ENCODE assay signal across 9 mouse cellular contexts in the genomic region with DNA sequence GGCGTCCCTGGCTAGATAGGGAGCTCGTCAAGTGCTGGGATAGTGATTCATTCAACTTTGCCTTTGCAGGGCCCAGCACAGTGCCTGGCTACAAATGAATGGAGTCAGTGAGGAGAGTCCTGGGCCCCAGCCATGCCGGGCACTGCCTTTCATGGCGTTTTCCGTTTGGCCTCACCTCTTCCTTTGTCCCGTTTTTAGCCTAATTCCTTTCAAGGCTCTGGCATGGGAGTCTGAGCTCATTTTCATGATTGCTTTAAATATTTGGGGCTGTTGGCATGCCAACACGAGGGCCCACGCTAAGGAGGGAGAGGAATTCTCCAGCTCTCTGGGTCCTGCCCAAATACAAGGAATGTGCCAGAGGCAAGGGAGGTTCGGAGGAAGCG. TPM values are rescaled to one million over a fixed set of nuclear protein-coding genes. Genes with fewer than 3 reads are reported as not detected.
A peak's percentile ranks its signal among the peaks of the same experiment; 100 is the strongest.
DNase-seq lines count a peak whose midpoint lies in the region; ATAC-seq lines count a peak whose summit lies in the region.
"Had no signal": no experiment of that assay in that cellular context is flagged by ENCODE, and none has a peak within 500 bp of the region (broad histone marks: within the 10 kb centered on the region; RNA-seq: fewer than 3 reads in every experiment).

No protein-coding gene starts in this region.

- no peak for DNase-seq in cerebellum, adult 9-10 months
- peak; percentile 49 to 59 for DNase-seq in layer of hippocampus, postnatal 10 days (ENCODE audit: low spot score in 2 of 2)
- DNase-seq in heart, adult 8-10 months (ENCODE audit: low spot score): no peak
- DNase-seq in thymus, postnatal 4 days: no peak
- no peak for DNase-seq in thymus, adult 18-20 months

- peak overlapping the region; percentile 56 for H3K27ac ChIP-seq in embryonic facial prominence, embryonic 15.5 days (replicated peaks)
- H3K27ac ChIP-seq in midbrain, embryonic 15.5 days: peak overlapping the region; percentile 40; the same call in 1 of the 2 replicates
- H3K27ac ChIP-seq: limb, embryonic 12.5 days had no signal

- H3K9me3 ChIP-seq in embryonic facial prominence, embryonic 15.5 days (replicated peaks): no peaks in the 10 kb centered on the region
- no peaks in the 10 kb centered on the region for H3K9me3 ChIP-seq in midbrain, embryonic 15.5 days
- H3K9me3 ChIP-seq: limb, embryonic 12.5 days had no signal

- no peak overlapping the region for H3K4me3 ChIP-seq in embryonic facial prominence, embryonic 15.5 days (replicated peaks)
- no peak overlapping the region for H3K4me3 ChIP-seq in midbrain, embryonic 15.5 days
- H3K4me3 ChIP-seq: limb, embryonic 12.5 days had no signal

- no peaks in the 10 kb centered on the region for H3K27me3 ChIP-seq in embryonic facial prominence, embryonic 15.5 days
- H3K27me3 ChIP-seq in midbrain, embryonic 15.5 days (replicated peaks): no peaks in the 10 kb centered on the region
- H3K27me3 ChIP-seq: limb, embryonic 12.5 days had no signal

- H3K36me3 ChIP-seq in embryonic facial prominence, embryonic 15.5 days: no peaks in the 10 kb centered on the region
- no peaks in the 10 kb centered on the region for H3K36me3 ChIP-seq in midbrain, embryonic 15.5 days (replicated peaks)
- H3K36me3 ChIP-seq: limb, embryonic 12.5 days had no signal

- H3K4me1 ChIP-seq in embryonic facial prominence, embryonic 15.5 days: peaks cover 36% of the 10 kb centered on the region
- peaks cover 8% of the 10 kb centered on the region; the same call in 1 of the 2 replicates for H3K4me1 ChIP-seq in midbrain, embryonic 15.5 days

- WGBS in embryonic facial prominence, embryonic 15.5 days: 39% methylated on average over 10 of the region's 10 CpGs
- WGBS in midbrain, embryonic 15.5 days: 25% methylated on average over 10 of the region's 10 CpGs

- no peak overlapping the region for H3K4me2 ChIP-seq in embryonic facial prominence, embryonic 15.5 days (replicated peaks)
- H3K4me2 ChIP-seq in midbrain, embryonic 15.5 days: no peak overlapping the region
- H3K4me2 ChIP-seq: limb, embryonic 12.5 days had no signal

- ATAC-seq in cerebellum, adult (ENCODE audit: insufficient number of reproducible peaks, low FRiP score, low TSS enrichment): peak; percentile 38
- 0 out of 2 replicates have a peak, but pooled peaks have one; percentile 36 for ATAC-seq in embryonic facial prominence, embryonic 15.5 days (ENCODE audit: insufficient number of reproducible peaks, low FRiP score, low TSS enrichment, low read depth)
- ATAC-seq in midbrain, embryonic 15.5 days (replicated peaks): peak; percentile 77

- H3K9ac ChIP-seq in embryonic facial prominence, embryonic 15.5 days: no peak overlapping the region
- no peak overlapping the region for H3K9ac ChIP-seq in midbrain, embryonic 15.5 days
- H3K9ac ChIP-seq: limb, embryonic 12.5 days had no signal

RNA-seq across cellular contexts. Expression of a gene that starts 28.6 kb away (rescaled TPM):
- polyA plus RNA-seq in embryonic facial prominence, embryonic 15.5 days (2015; fragmentation: Nextera tagmentation; extraction: Ambion mirVana): 1,883 and 1,967 TPM in 2 replicates
- 100 to 1,000 TPM; 607 to 734 TPM for total RNA-seq in layer of hippocampus, postnatal 10 days (2021)
- 838 and 878 TPM in 2 replicates for polyA plus RNA-seq in midbrain, embryonic 15.5 days (2015; fragmentation: Nextera tagmentation; extraction: Ambion mirVana)
- total RNA-seq in heart, adult 8-10 months (2022): 100 to 1,000 TPM; 594 to 696 (median 662) TPM

RNA-seq across cellular contexts. Expression of a gene that starts 39.3 kb away (rescaled TPM):
- polyA plus RNA-seq in embryonic facial prominence, embryonic 15.5 days (2015; fragmentation: Nextera tagmentation; extraction: Ambion mirVana): not detected in 2 replicates
- not detected for total RNA-seq in layer of hippocampus, postnatal 10 days (2021)
- polyA plus RNA-seq in midbrain, embryonic 15.5 days (2015; fragmentation: Nextera tagmentation; extraction: Ambion mirVana): not detected in 2 replicates
- not detected for total RNA-seq in heart, adult 8-10 months (2022)
- polyA plus RNA-seq: limb, embryonic 12.5 days had no signal

Comparison
In these comparisons a context has a peak if more than half of its experiments do, and no peak if none do; other contexts are left out.
1. DNase-seq: peak in layer of hippocampus, postnatal 10 days (2 of 2); none in cerebellum, adult 9-10 months (single experiment), heart, adult 8-10 months (single experiment), thymus, postnatal 4 days (single experiment) and thymus, adult 18-20 months (0 of 2).
2. Peak in every context shown above with its lines, with median percentiles within 50 percentile points of each other: ATAC-seq.